Mouse (Mus musculus) gastrocnemius, adult 18-20 months (tissue): ENCODE measurements around the gene Dtnbp1. TPM values are rescaled to one million over a fixed set of nuclear protein-coding genes. Genes with fewer than 3 reads are reported as not detected.
A peak's percentile ranks its signal among the peaks of the same experiment; 100 is the strongest.

Experiments
- DNase-seq: peaks from one replicate; pipeline ENCODE4 v3.0.0; 2021; ENCODE audit warnings: low spot score
- total RNA-seq, 2 experiments: library from RNA; stranded (reverse); gene quantifications; 2 replicates each; pipeline ENCODE4 v1.2.3; 2021

The Dtnbp1 gene
- total RNA-seq, 2 experiments from 2014 or later: 66.3 to 78.4 TPM

GRCm38 (mm10) chr13:45003026-45003425, 1.1 kb upstream of the Dtnbp1 start:
- no peak for DNase-seq

- peak; percentile 85 for DNase-seq
These were observed 578 bp downstream of the Dtnbp1 start for GRCm38 (mm10) chr13:45001228-45001910.

GRCm38 (mm10) chr13:45000836-45001227, 1.1 kb downstream of the Dtnbp1 start:
- DNase-seq: peak; percentile 30

- DNase-seq: no peak
These were observed 2.7 kb downstream of the Dtnbp1 start for GRCm38 (mm10) chr13:44999211-44999610.

- DNase-seq: no peak
These were observed 5.6 kb downstream of the Dtnbp1 start for GRCm38 (mm10) chr13:44996339-44996738.

- no peak for DNase-seq
These were observed 9.3 kb downstream of the Dtnbp1 start for GRCm38 (mm10) chr13:44992550-44993205.

- no peak for DNase-seq
These were observed 10.0 kb downstream of the Dtnbp1 start for GRCm38 (mm10) chr13:44991936-44992335.

- no peak for DNase-seq
These were observed 11.8 kb downstream of the Dtnbp1 start for GRCm38 (mm10) chr13:44990073-44990682.

- no peak for DNase-seq
These were observed 15.6 kb downstream of the Dtnbp1 start for GRCm38 (mm10) chr13:44986352-44986751.

- no peak for DNase-seq
These were observed 16.6 kb downstream of the Dtnbp1 start for GRCm38 (mm10) chr13:44985321-44985720.

- no peak for DNase-seq
These were observed 18.1 kb downstream of the Dtnbp1 start for GRCm38 (mm10) chr13:44983635-44984401.

GRCm38 (mm10) chr13:44982799-44983198, 19.1 kb downstream of the Dtnbp1 start:
- no peak for DNase-seq

GRCm38 (mm10) chr13:44979433-44979832, 22.5 kb downstream of the Dtnbp1 start:
- no peak for DNase-seq

GRCm38 (mm10) chr13:44977483-44978141, 24.3 kb downstream of the Dtnbp1 start:
- DNase-seq: no peak

- DNase-seq: no peak
These were observed 24.9 kb downstream of the Dtnbp1 start for GRCm38 (mm10) chr13:44977059-44977458.

- no peak for DNase-seq
These were observed 41.2 kb downstream of the Dtnbp1 start for GRCm38 (mm10) chr13:44960542-44961291.

GRCm38 (mm10) chr13:44957049-44957448, 44.9 kb downstream of the Dtnbp1 start:
- no peak for DNase-seq

- DNase-seq: no peak
These were observed 46.2 kb downstream of the Dtnbp1 start for GRCm38 (mm10) chr13:44955781-44956180.

- no peak for DNase-seq
These were observed 47.7 kb downstream of the Dtnbp1 start for GRCm38 (mm10) chr13:44954232-44954568.

GRCm38 (mm10) chr13:44953546-44954231, 48.3 kb downstream of the Dtnbp1 start:
- no peak for DNase-seq
